Mouse (Mus musculus) ES-Bruce4 (cell line): ENCODE data around the gene Tgfb1i1. TPM values are rescaled to one million over a fixed set of nuclear protein-coding genes. Genes with fewer than 3 reads are reported as not detected.

Experiments used
- H3K27ac ChIP-seq: 2 replicates; pipeline ENCODE4 v1.5.1; 2012; ENCODE audit warnings: low read length, inconsistent platforms; ENCODE audit not compliant: insufficient read depth
- H3K27me3 ChIP-seq: 2 replicates; pipeline ENCODE4 v1.6.1; 2012; ENCODE audit warnings: mild to moderate bottlenecking, low read length, inconsistent platforms; ENCODE audit not compliant: control insufficient read depth, poor library complexity, insufficient read depth, severe bottlenecking
- H3K36me3 ChIP-seq: 2 replicates; pipeline ENCODE4 v1.6.1; 2012; ENCODE audit warnings: inconsistent platforms, mild to moderate bottlenecking, low read length, moderate library complexity; ENCODE audit not compliant: control insufficient read depth, poor library complexity, insufficient read depth, severe bottlenecking
- H3K4me1 ChIP-seq: one replicate; pipeline ENCODE4 v1.8.1; 2011; ENCODE audit warnings: low read length; ENCODE audit not compliant: control insufficient read depth, insufficient read depth
- H3K4me3 ChIP-seq: 2 replicates; pipeline ENCODE4 v1.5.1; 2011; ENCODE audit warnings: low read depth, mild to moderate bottlenecking, low read length
- H3K9ac ChIP-seq: 2 replicates; pipeline ENCODE4 v1.6.1; 2012; ENCODE audit warnings: low read depth, mild to moderate bottlenecking, inconsistent platforms; ENCODE audit not compliant: poor library complexity, severe bottlenecking
- H3K9me3 ChIP-seq: replicated peaks from 2 replicates; pipeline ENCODE4 v1.6.1; 2012; ENCODE audit warnings: mild to moderate bottlenecking, low read length, inconsistent platforms; ENCODE audit not compliant: control insufficient read depth, poor library complexity, insufficient read depth, severe bottlenecking
- CTCF ChIP-seq: IDR thresholded peaks from one replicate; pipeline ENCODE4 v1.8.1; 2011; ENCODE audit warnings: low read depth, low read length
- EP300 ChIP-seq: IDR thresholded peaks from 2 replicates; pipeline ENCODE4 v1.6.1; 2011; ENCODE audit warnings: low read depth, low read length; ENCODE audit not compliant: insufficient read depth
- POLR2A ChIP-seq: IDR thresholded peaks from one replicate; pipeline ENCODE4 v1.8.1; 2011; ENCODE audit warnings: low read length; ENCODE audit not compliant: insufficient read depth
- polyA plus RNA-seq: library from polyadenylated mRNA; stranded (reverse); fragments of >200 nt; gene quantifications from 2 replicates; pipeline ENCODE4 v1.2.4, GENCODE M21; 2011; ENCODE audit warnings: low read depth; ENCODE audit not compliant: missing spikeins, insufficient read depth, insufficient read length

The Tgfb1i1 gene
- polyA plus RNA-seq, 1 experiment = 6.0 TPM

DNA sequence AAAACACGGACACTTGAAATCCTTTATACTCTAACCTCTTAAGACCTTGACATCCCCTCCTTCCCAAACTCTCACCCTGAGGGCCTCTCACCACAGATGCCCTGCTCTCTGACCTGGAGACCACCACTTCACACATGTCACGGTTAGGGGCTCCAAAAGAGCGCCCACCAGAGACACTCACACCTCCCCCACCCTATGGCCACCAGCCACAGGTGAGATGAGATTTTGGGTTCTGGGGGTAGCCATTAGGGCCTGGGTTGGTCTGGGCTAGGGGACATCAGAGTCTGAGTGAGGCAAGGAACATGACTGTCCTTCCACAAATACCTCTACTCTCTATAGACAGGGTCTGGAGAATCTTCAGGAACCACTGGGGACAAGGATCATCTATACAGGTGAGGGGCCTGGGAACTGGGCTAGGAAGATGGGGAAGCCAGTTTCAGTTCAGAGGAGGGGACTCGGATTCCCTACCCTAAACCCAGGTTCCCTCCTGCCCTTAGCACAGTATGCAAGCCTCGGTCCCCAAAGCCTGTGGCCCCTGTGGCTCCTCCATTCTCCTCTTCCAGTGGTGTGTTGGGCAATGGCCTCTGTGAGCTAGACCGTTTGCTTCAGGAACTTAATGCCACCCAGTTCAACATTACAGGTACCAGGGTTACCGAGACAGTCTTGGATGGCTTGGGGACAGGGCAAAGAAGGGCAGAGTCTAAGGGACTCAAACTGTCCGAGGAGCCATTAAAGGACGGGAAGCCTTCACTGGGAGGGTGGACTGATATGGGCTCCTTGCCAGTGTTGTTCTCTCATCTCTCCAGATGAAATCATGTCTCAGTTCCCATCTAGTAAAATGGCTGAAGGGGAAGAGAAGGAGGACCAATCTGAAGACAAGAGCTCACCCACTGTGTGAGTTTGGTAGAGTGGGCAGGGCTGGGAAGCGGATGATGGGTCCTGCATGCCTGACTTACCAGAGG, 1.8 kb downstream of the Tgfb1i1 start:
- H3K4me1 ChIP-seq = no peaks in the 10 kb centered on the region
- H3K4me3 ChIP-seq = no peak overlapping the region
- H3K9me3 ChIP-seq = no peaks in the 10 kb centered on the region
- TF ChIP-seq CTCF (no peak), POLR2A (no peak), EP300 (no peak)
- H3K36me3 ChIP-seq = no peaks in the 10 kb centered on the region
- H3K9ac ChIP-seq = no peak overlapping the region
- no peak overlapping the region for H3K27ac ChIP-seq
- no peaks in the 10 kb centered on the region; the same call in 1 of the 2 replicates for H3K27me3 ChIP-seq

- Histone ChIP-seq H3K4me3 (no peak overlapping the region), H3K4me1 (no peaks in the 10 kb centered on the region), H3K36me3 (no peaks in the 10 kb centered on the region), H3K27ac (no peak overlapping the region), H3K27me3 (no peaks in the 10 kb centered on the region; the same call in 1 of the 2 replicates), H3K9ac (no peak overlapping the region), H3K9me3 (no peaks in the 10 kb centered on the region)
- no peak for TF ChIP-seq CTCF
- no peak for TF ChIP-seq POLR2A
These were observed 3.4 kb downstream of the Tgfb1i1 start for GRCm38 (mm10) chr7:128249998-128250397.

DNA sequence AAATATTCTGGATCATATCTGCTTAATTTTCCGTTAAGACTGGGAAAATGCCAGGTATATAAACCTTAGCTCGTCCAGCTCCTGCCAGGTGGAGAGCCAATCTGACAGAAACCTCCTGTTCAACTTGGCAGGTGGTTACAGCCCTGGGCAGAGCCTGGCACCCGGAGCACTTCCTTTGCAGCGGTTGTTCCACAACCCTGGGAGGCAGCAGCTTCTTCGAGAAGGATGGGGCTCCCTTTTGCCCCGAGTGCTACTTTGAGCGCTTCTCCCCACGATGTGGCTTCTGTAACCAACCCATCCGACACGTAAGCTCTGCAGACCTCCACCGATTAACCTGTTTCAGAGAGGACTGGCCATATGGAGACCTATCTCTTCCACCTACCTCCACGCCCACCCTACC, 5.3 kb downstream of the Tgfb1i1 start:
- no peak for TF ChIP-seq POLR2A
- no peak for TF ChIP-seq CTCF
- no peak for TF ChIP-seq EP300
- Histone ChIP-seq H3K4me1 (no peaks in the 10 kb centered on the region), H3K9ac (no peak overlapping the region), H3K4me3 (no peak overlapping the region; the same call in 1 of the 2 replicates), H3K36me3 (no peaks in the 10 kb centered on the region), H3K27me3 (no peaks in the 10 kb centered on the region; the same call in 1 of the 2 replicates), H3K27ac (no peak overlapping the region), H3K9me3 (no peaks in the 10 kb centered on the region)

GRCm38 (mm10) chr7:128252609-128253008, 6.0 kb downstream of the Tgfb1i1 start:
- no peak for TF ChIP-seq CTCF
- TF ChIP-seq POLR2A = no peak
- no peak for TF ChIP-seq EP300
- Histone ChIP-seq H3K9ac (no peak overlapping the region), H3K27me3 (no peaks in the 10 kb centered on the region; the same call in 1 of the 2 replicates), H3K4me3 (peak overlapping the region; percentile 45), H3K4me1 (no peaks in the 10 kb centered on the region), H3K36me3 (no peaks in the 10 kb centered on the region), H3K9me3 (no peaks in the 10 kb centered on the region), H3K27ac (no peak overlapping the region)

DNA sequence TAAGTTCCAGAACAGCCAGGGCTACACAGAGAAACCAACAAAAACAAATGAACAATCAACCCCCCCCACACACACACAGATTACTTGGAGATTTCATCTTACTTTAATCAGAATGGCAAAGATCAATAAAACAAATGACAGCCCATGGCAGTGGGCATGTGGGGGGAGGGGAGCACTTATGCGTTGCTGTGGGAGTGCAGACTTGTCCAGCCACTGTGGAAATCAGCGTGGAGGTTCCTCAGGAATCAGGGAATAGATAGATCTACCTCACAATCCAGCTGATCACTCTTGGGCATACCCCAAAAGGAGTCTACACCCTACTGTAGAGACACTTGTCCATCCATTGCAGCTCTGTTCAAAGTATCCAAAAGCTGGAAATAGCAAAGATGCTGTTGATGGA, 8.4 kb downstream of the Tgfb1i1 start:
- Histone ChIP-seq H3K27me3 (no peaks in the 10 kb centered on the region; the same call in 1 of the 2 replicates), H3K36me3 (no peaks in the 10 kb centered on the region), H3K27ac (no peak overlapping the region), H3K4me1 (no peaks in the 10 kb centered on the region), H3K9ac (no peak overlapping the region), H3K4me3 (no peak overlapping the region), H3K9me3 (no peaks in the 10 kb centered on the region)
- TF ChIP-seq EP300 (no peak), POLR2A (no peak), CTCF (no peak)

DNA sequence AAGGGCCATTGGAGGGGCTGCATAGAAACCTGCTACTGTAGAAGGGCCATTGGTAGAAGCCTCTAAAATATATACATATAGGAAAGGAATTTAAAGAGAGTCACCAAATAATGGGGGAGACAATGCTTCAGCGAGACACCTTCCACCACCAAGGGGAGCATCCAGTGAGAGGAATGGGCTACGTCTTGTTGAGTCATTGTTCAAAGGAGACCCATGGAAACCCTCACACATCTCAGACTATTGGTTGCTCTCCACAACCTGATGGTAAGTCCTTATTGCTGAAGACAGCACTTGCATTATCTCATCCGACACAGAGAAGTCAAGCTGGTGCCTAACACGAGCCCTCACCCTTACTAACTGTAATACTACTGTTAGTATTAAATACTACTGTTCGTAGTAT, 9.1 kb downstream of the Tgfb1i1 start:
- Histone ChIP-seq H3K9me3 (no peaks in the 10 kb centered on the region), H3K36me3 (no peaks in the 10 kb centered on the region), H3K4me1 (no peaks in the 10 kb centered on the region), H3K4me3 (no peak overlapping the region), H3K9ac (no peak overlapping the region), H3K27me3 (no peaks in the 10 kb centered on the region), H3K27ac (no peak overlapping the region)
- TF ChIP-seq CTCF (no peak), POLR2A (no peak), EP300 (no peak)
